Comparison of ENCODE assay signal across 9 mouse cellular contexts in the genomic region with DNA sequence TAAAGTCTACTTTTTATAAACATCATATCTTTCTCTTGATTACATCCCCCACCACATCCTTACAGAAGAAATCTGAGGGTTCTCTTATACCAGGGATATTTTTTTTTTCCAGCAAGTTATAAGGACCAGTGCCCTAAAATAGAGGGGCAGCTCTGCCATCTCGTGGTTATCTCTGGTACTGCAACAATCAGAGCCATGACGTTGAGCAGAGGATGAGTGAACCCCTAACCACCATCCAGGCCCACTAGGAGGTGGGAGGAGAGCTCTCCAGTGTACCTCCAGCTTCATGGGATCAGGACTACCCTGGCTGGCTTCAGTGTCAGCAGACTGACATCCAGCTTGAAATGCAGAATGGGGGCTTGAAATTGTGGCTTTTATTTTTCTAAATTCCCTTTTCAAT.
DNase-seq lines count a peak whose midpoint lies in the region; ATAC-seq lines count a peak whose summit lies in the region.
"Had no signal": no experiment of that assay in that cellular context is flagged by ENCODE, and none has a peak within 500 bp of the region (broad histone marks: within the 10 kb centered on the region; RNA-seq: fewer than 3 reads in every experiment).

No protein-coding gene starts in this region.

- peak; percentile 29; the same call in 1 of the 2 replicates for ATAC-seq in neural tube, embryonic 13.5 days (ENCODE audit: low read depth)
- no peak for ATAC-seq in megakaryocyte, adult 5-6 weeks (ENCODE audit: poor library complexity, severe bottlenecking)

- intact Hi-C loops in heart, postnatal 10 days (cut with DNase I): loop anchor here (1.0 kb wide), 1 partner anchor 395 kb away; no protein-coding TSS in a partner anchor
- intact Hi-C loops in left cerebral cortex, postnatal 4 days (cut with DNase I): loop anchor here (2.0 to 10.0 kb wide), 3 partner anchors 105 to 443 kb away; a partner anchor contains a TSS

- H3K9me3 ChIP-seq in heart, embryonic 10.5 days: no peaks in the 10 kb centered on the region
- H3K9me3 ChIP-seq in neural tube, embryonic 13.5 days: no peaks in the 10 kb centered on the region
- H3K9me3 ChIP-seq: limb, embryonic 12.5 days had no signal

- H3K4me3 ChIP-seq in heart, embryonic 10.5 days: no peak overlapping the region
- no peak overlapping the region for H3K4me3 ChIP-seq in neural tube, embryonic 13.5 days
- H3K4me3 ChIP-seq: limb, embryonic 12.5 days had no signal

- H3K27me3 ChIP-seq in heart, embryonic 10.5 days (ENCODE audit: insufficient read depth, poor library complexity, severe bottlenecking): no peaks in the 10 kb centered on the region
- H3K27me3 ChIP-seq in neural tube, embryonic 13.5 days: no peaks in the 10 kb centered on the region
- H3K27me3 ChIP-seq: limb, embryonic 12.5 days had no signal

- H3K9ac ChIP-seq in neural tube, embryonic 13.5 days: no peak overlapping the region
- H3K9ac ChIP-seq: limb, embryonic 12.5 days had no signal

- peak; percentile 34 to 64 for DNase-seq in heart, postnatal 10 days
- no peak for DNase-seq in heart, embryonic 10.5 days (ENCODE audit: low spot score)
- DNase-seq in adrenal gland, postnatal 10 days: peak; percentile 68
- DNase-seq in embryo, embryonic 11.5 days (ENCODE audit: low read depth, low spot score): peak; percentile 46
- peak; percentile 37 for DNase-seq in hindlimb bud, embryonic 11.5 days (ENCODE audit: extremely low spot score, low read depth, low spot score)
- DNase-seq in left cerebral cortex, postnatal 4 days: peak; percentile 69

- H3K4me2 ChIP-seq in neural tube, embryonic 13.5 days: no peak overlapping the region
- H3K4me2 ChIP-seq: limb, embryonic 12.5 days had no signal

- 0% methylated on average over 2 of the region's 2 CpGs for WGBS in heart, embryonic 10.5 days
- WGBS in neural tube, embryonic 13.5 days: 0% methylated on average over 2 of the region's 2 CpGs

- H3K27ac ChIP-seq in heart, embryonic 10.5 days: no peak overlapping the region
- H3K27ac ChIP-seq in neural tube, embryonic 13.5 days (replicated peaks): no peak overlapping the region
- H3K27ac ChIP-seq: limb, embryonic 12.5 days had no signal

- H3K4me1 ChIP-seq in heart, embryonic 10.5 days: no peaks in the 10 kb centered on the region
- no peaks in the 10 kb centered on the region for H3K4me1 ChIP-seq in neural tube, embryonic 13.5 days (replicated peaks)

- no peaks in the 10 kb centered on the region for H3K36me3 ChIP-seq in heart, embryonic 10.5 days
- no peaks in the 10 kb centered on the region for H3K36me3 ChIP-seq in neural tube, embryonic 13.5 days
- H3K36me3 ChIP-seq: limb, embryonic 12.5 days had no signal
